Mouse (Mus musculus) heart, embryonic 12.5 days (tissue): ENCODE measurements around the gene Slc6a20b. TPM values are rescaled to one million over a fixed set of nuclear protein-coding genes. Genes with fewer than 3 reads are reported as not detected.
A peak's percentile ranks its signal among the peaks of the same experiment; 100 is the strongest.
"Not testable (repeated sequence)": the region's sequence is repeated elsewhere in the genome, so short reads cannot be mapped to it uniquely, and the experiment has no call there.

ENCODE experiments used
- ATAC-seq: fragments of 200-750 bp; cut with Nextera tagmentation; 2 replicates; pipeline ENCODE4 v1.8.0; 2017; ENCODE audit warnings: moderate TSS enrichment, moderate library complexity; ENCODE audit not compliant: insufficient number of reproducible peaks, low FRiP score
- H3K27ac ChIP-seq: fragments of 300-500 bp; sonication (generic); 2 replicates; pipeline ENCODE4 v1.5.1; 2016; ENCODE audit warnings: mild to moderate bottlenecking, moderate library complexity; ENCODE audit not compliant: poor library complexity, severe bottlenecking
- H3K27me3 ChIP-seq: fragments of 300-500 bp; sonication (generic); replicated peaks from 2 replicates; pipeline ENCODE4 v1.6.1; 2016; ENCODE audit warnings: mild to moderate bottlenecking, moderate library complexity
- H3K36me3 ChIP-seq: fragments of 300-500 bp; sonication (generic); 2 replicates; pipeline ENCODE4 v1.6.1; 2016; ENCODE audit warnings: mild to moderate bottlenecking, moderate library complexity
- H3K4me1 ChIP-seq: fragments of 300-500 bp; sonication (generic); replicated peaks from 2 replicates; pipeline ENCODE4 v1.6.1; 2016; ENCODE audit warnings: mild to moderate bottlenecking
- H3K4me2 ChIP-seq: fragments of 300-500 bp; sonication (generic); 2 replicates; pipeline ENCODE4 v1.6.1; 2016; ENCODE audit warnings: mild to moderate bottlenecking, moderate library complexity
- H3K4me3 ChIP-seq: fragments of 300-500 bp; sonication (generic); 2 replicates; pipeline ENCODE4 v1.5.1; 2016; ENCODE audit warnings: mild to moderate bottlenecking
- H3K9ac ChIP-seq: fragments of 300-500 bp; sonication (generic); 2 replicates; pipeline ENCODE4 v1.6.1; 2016; ENCODE audit warnings: mild to moderate bottlenecking, moderate library complexity
- H3K9me3 ChIP-seq: fragments of 300-500 bp; sonication (generic); replicated peaks from 2 replicates; pipeline ENCODE4 v1.6.1; 2016; ENCODE audit warnings: mild to moderate bottlenecking, moderate library complexity
- WGBS: fragments of 180-500 bp; shearing (Covaris S2); methylation state at CpG from one replicate; pipeline ENCODE4 v1.1.7; 2016; 5-methylcytosine and 5-hydroxymethylcytosine counted together
- polyA plus RNA-seq: library from polyadenylated mRNA; unstranded; fragments of >200 nt; fragmentation: Nextera tagmentation; extraction: Ambion mirVana; gene quantifications from 2 replicates; pipeline ENCODE4 v1.2.1, GENCODE M21; 2016

Gene Slc6a20b
- polyA plus RNA-seq: 0.09 and 0.18 TPM in 2 replicates

- Histone ChIP-seq H3K27ac (no peak within 1 kb of the TSS), H3K4me1 (no peaks in the 10 kb centered on the region), H3K36me3 (no peaks in the 10 kb centered on the region), H3K27me3 (no peaks in the 10 kb centered on the region), H3K4me2 (no peak within 1 kb of the TSS), H3K9ac (no peak within 1 kb of the TSS), H3K9me3 (no peaks in the 10 kb centered on the region), H3K4me3 (no peak within 1 kb of the TSS)
- ATAC-seq: no peak
- 77% methylated on average over 6 of the region's 6 CpGs for WGBS
Measured at GRCm38 (mm10) chr9:123632281-123632680, at the start of gene Slc6a20b. Gene Slc6a20b (minus strand): TSS chr9:123632565.

GRCm38 (mm10) chr9:123679198-123679597, 46.8 kb upstream of the Slc6a20b start:
- no peaks in the 10 kb centered on the region for H3K36me3 ChIP-seq
- H3K27ac ChIP-seq: no peak overlapping the region
- peaks cover 83% of the 10 kb centered on the region for H3K27me3 ChIP-seq
- H3K4me3 ChIP-seq: peak overlapping the region; percentile 42; the same call in 1 of the 2 replicates
- H3K4me1 ChIP-seq: peaks cover 8% of the 10 kb centered on the region
- no peak for ATAC-seq
- H3K9me3 ChIP-seq: no peaks in the 10 kb centered on the region
- peak overlapping the region; percentile 75 for H3K4me2 ChIP-seq
- WGBS: 31% methylated on average over 2 of the region's 2 CpGs
- H3K9ac ChIP-seq: no peak overlapping the region

GRCm38 (mm10) chr9:123678327-123679105, 46.2 kb upstream of the Slc6a20b start, which contains the start of the genes Ccr9 and Slc6a20a:
Gene Ccr9 (plus strand): TSS chr9:123678439.
Gene Slc6a20a (minus strand): TSS chr9:123678885.
- Histone ChIP-seq H3K9ac (peak within 1 kb of the TSS; percentile 40), H3K27ac (no peak within 1 kb of the TSS), H3K27me3 (peaks cover 86% of the 10 kb centered on the region), H3K9me3 (no peaks in the 10 kb centered on the region), H3K36me3 (no peaks in the 10 kb centered on the region), H3K4me2 (peak within 1 kb of the TSS; percentile 75), H3K4me3 (peak within 1 kb of the TSS; percentile 42), H3K4me1 (peaks cover 8% of the 10 kb centered on the region)
- ATAC-seq: peak; percentile 33; the same call in 1 of the 2 replicates
- WGBS: 1% methylated on average over 73 of the region's 73 CpGs

- no peaks in the 10 kb centered on the region for H3K9me3 ChIP-seq
- ATAC-seq: no peak
- WGBS: 50% methylated on average over 5 of the region's 5 CpGs
Measured at GRCm38 (mm10) chr9:123665645-123666044, 33.3 kb upstream of the Slc6a20b start.

GRCm38 (mm10) chr9:123659986-123660676, 27.8 kb upstream of the Slc6a20b start:
- H3K27me3 ChIP-seq: 0 out of 2 replicates have a peak, but pooled peaks cover 10% of the 10 kb centered on the region
- H3K4me2 ChIP-seq, H3K9ac ChIP-seq, H3K4me3 ChIP-seq, H3K36me3 ChIP-seq, H3K27ac ChIP-seq, ATAC-seq, H3K9me3 ChIP-seq, H3K4me1 ChIP-seq: not testable (repeated sequence)
- 77% methylated on average over 18 of the region's 18 CpGs for WGBS

More at GRCm38 (mm10) chr9:123665645-123666044, 33.3 kb upstream of the Slc6a20b start:
- H3K9ac ChIP-seq: no peak overlapping the region
- H3K27ac ChIP-seq: no peak overlapping the region
- H3K4me1 ChIP-seq: no peaks in the 10 kb centered on the region
- no peak overlapping the region for H3K4me2 ChIP-seq
- no peaks in the 10 kb centered on the region for H3K36me3 ChIP-seq
- no peak overlapping the region for H3K4me3 ChIP-seq
- H3K27me3 ChIP-seq: 0 out of 2 replicates have a peak, but pooled peaks cover 5% of the 10 kb centered on the region

GRCm38 (mm10) chr9:123658981-123659380, 26.6 kb upstream of the Slc6a20b start:
- Histone ChIP-seq H3K4me3 (no peak overlapping the region), H3K9me3 (no peaks in the 10 kb centered on the region), H3K36me3 (no peaks in the 10 kb centered on the region), H3K9ac (no peak overlapping the region), H3K27me3 (0 out of 2 replicates have a peak, but pooled peaks cover 10% of the 10 kb centered on the region), H3K4me1 (no peaks in the 10 kb centered on the region), H3K27ac (no peak overlapping the region), H3K4me2 (no peak overlapping the region)
- ATAC-seq: no peak

- ATAC-seq: no peak
- Histone ChIP-seq H3K36me3 (no peaks in the 10 kb centered on the region), H3K9ac (no peak overlapping the region), H3K4me2 (no peak overlapping the region), H3K27ac (no peak overlapping the region), H3K4me3 (no peak overlapping the region), H3K4me1 (no peaks in the 10 kb centered on the region), H3K27me3 (0 out of 2 replicates have a peak, but pooled peaks cover 6% of the 10 kb centered on the region), H3K9me3 (no peaks in the 10 kb centered on the region)
- 65% methylated on average over 3 of the region's 3 CpGs for whole genome bisulfite sequencing
Measured at GRCm38 (mm10) chr9:123657457-123657856, 25.1 kb upstream of the Slc6a20b start.

GRCm38 (mm10) chr9:123651369-123651768, 19.0 kb upstream of the Slc6a20b start:
- Histone ChIP-seq H3K9ac (no peak overlapping the region), H3K4me2 (no peak overlapping the region), H3K27ac (no peak overlapping the region), H3K4me3 (no peak overlapping the region), H3K36me3 (no peaks in the 10 kb centered on the region), H3K27me3 (0 out of 2 replicates have a peak, but pooled peaks cover 12% of the 10 kb centered on the region), H3K4me1 (no peaks in the 10 kb centered on the region), H3K9me3 (no peaks in the 10 kb centered on the region)
- WGBS: 43% methylated on average over 4 of the region's 4 CpGs
- no peak for ATAC-seq

GRCm38 (mm10) chr9:123649785-123650511, 17.6 kb upstream of the Slc6a20b start:
- no peaks in the 10 kb centered on the region for H3K9me3 ChIP-seq
- 69% methylated on average over 2 of the region's 2 CpGs for WGBS
- ATAC-seq: no peak

GRCm38 (mm10) chr9:123640106-123640505, 7.7 kb upstream of the Slc6a20b start:
- 0 out of 2 replicates have a peak, but pooled peaks cover 3% of the 10 kb centered on the region for H3K9me3 ChIP-seq
- H3K36me3 ChIP-seq: no peaks in the 10 kb centered on the region
- peaks cover 5% of the 10 kb centered on the region for H3K4me1 ChIP-seq
- peaks cover 17% of the 10 kb centered on the region for H3K27me3 ChIP-seq
- 74% methylated on average over 1 of the region's 1 CpGs for WGBS
- ATAC-seq: no peak
- no peak overlapping the region for H3K9ac ChIP-seq
- H3K4me2 ChIP-seq: no peak overlapping the region
- H3K27ac ChIP-seq: no peak overlapping the region
- no peak overlapping the region for H3K4me3 ChIP-seq

More at GRCm38 (mm10) chr9:123649785-123650511, 17.6 kb upstream of the Slc6a20b start:
- H3K27ac ChIP-seq: no peak overlapping the region
- H3K4me3 ChIP-seq: no peak overlapping the region
- no peak overlapping the region for H3K9ac ChIP-seq
- 0 out of 2 replicates have a peak, but pooled peaks cover 6% of the 10 kb centered on the region for H3K27me3 ChIP-seq
- H3K4me2 ChIP-seq: no peak overlapping the region
- H3K4me1 ChIP-seq: no peaks in the 10 kb centered on the region
- H3K36me3 ChIP-seq: no peaks in the 10 kb centered on the region
